ENCODE assay signal across 8 mouse cellular contexts in the genomic region with DNA sequence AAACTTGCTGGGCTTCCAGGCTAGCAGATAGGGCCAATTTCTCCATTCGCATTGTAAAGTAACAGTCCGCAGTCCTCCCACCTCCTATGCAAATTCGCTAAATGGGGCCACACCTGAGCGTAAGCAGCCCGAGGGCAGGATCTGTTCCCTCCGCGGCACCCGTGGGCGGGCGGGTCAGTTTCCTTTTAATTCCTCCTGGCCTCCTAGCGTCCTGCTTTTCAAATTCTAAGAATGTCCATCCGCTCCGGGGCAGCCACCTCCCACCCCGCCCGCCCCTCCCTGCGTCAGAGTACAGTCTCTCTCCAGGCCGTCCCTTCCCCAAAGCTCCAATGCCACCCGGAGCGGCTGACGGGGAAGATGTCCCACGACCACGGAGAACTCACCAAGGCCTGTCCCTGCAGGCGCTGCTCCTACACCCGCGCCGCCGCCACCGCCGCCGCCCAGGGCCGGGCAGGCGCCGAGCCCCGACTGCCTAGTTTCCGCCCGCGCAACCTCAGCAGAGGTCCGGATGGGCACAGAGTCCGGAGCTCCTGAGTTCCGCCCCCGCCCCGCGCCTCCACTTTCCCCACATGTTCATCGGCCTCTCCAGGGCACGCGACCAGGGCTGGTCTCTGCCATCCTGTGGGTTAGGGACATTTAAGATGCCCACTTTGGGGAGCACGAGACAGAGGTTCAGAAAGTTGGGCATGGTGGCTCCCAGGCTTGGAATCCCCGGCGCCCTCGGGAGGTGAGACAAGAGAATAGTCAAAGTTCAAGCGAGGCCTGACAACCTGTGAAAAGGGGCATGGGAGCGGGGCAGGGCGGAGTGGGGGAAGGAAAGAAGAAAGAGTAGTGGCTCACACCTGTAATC. TPM values are rescaled to one million over a fixed set of nuclear protein-coding genes. Genes with fewer than 3 reads are reported as not detected.
DNase-seq lines count a peak whose midpoint lies in the region; ATAC-seq and TF ChIP-seq lines count a peak whose summit lies in the region.

No protein-coding gene starts in this region.

- no peak for TF ChIP-seq EP300 in liver, postnatal 0 days (IDR thresholded peaks at IDR 0.05; ENCODE audit: low read depth)

- H3K9me3 ChIP-seq in heart, embryonic 16.5 days (replicated peaks; ENCODE audit: control insufficient read depth, low read length), result no peaks in the 10 kb centered on the region
- no peaks in the 10 kb centered on the region for H3K9me3 ChIP-seq in liver, postnatal 0 days (ENCODE audit: low read length)
- no peaks in the 10 kb centered on the region for H3K9me3 ChIP-seq in neural tube, embryonic 13.5 days

- TF ChIP-seq CTCF in liver, postnatal 0 days (IDR thresholded peaks at IDR 0.05; ENCODE audit: low read depth), result peak; percentile 39
- no peak for TF ChIP-seq CTCF in testis, adult 2 months (IDR thresholded peaks at IDR 0.05; ENCODE audit: control insufficient read depth, insufficient read depth, insufficient replicate concordance, low read depth, low read length)

- H3K4me2 ChIP-seq in heart, embryonic 16.5 days (ENCODE audit: low read depth, low read length), result peak overlapping the region; percentile 94
- H3K4me2 ChIP-seq in liver, postnatal 0 days (ENCODE audit: low read depth, low read length), result peak overlapping the region; percentile 91
- H3K4me2 ChIP-seq in neural tube, embryonic 13.5 days, result peak overlapping the region; percentile 78

- H3K9ac ChIP-seq in heart, embryonic 16.5 days (ENCODE audit: low read length), result peak overlapping the region; percentile 91
- peak overlapping the region; percentile 76 for H3K9ac ChIP-seq in liver, postnatal 0 days (replicated peaks)
- peak overlapping the region; percentile 84 for H3K9ac ChIP-seq in neural tube, embryonic 13.5 days

- peaks cover 6% of the 10 kb centered on the region for H3K36me3 ChIP-seq in heart, embryonic 16.5 days (ENCODE audit: control insufficient read depth, insufficient read depth)
- H3K36me3 ChIP-seq in liver, postnatal 0 days (replicated peaks; ENCODE audit: insufficient read depth, low read length), result peaks cover 13% of the 10 kb centered on the region
- H3K36me3 ChIP-seq in neural tube, embryonic 13.5 days, result peaks cover 22% of the 10 kb centered on the region
- no peaks in the 10 kb centered on the region for H3K36me3 ChIP-seq in testis, adult 2 months (ENCODE audit: control insufficient read depth, insufficient read depth, low read length)

- TF ChIP-seq POLR2A in testis, adult 2 months (IDR thresholded peaks at IDR 0.05; ENCODE audit: control insufficient read depth, low read depth, low read length), result peak; percentile 78; the same call in 1 of the 2 replicates

- H3K4me1 ChIP-seq in heart, embryonic 16.5 days (ENCODE audit: control insufficient read depth, insufficient read depth, low read length), result peaks cover 25% of the 10 kb centered on the region
- peaks cover 43% of the 10 kb centered on the region for H3K4me1 ChIP-seq in liver, postnatal 0 days (ENCODE audit: insufficient read depth)
- H3K4me1 ChIP-seq in neural tube, embryonic 13.5 days (replicated peaks), result peaks cover 38% of the 10 kb centered on the region
- H3K4me1 ChIP-seq in testis, adult 2 months (ENCODE audit: control insufficient read depth, insufficient read depth, low read length), result peaks cover 21% of the 10 kb centered on the region

- DNase-seq in c-Kit-negative CD71-positive TER-119-positive erythroid progenitor cells, embryonic 14.5 days (ENCODE audit: low read depth, low spot score), result peak; percentile 74
- DNase-seq in fibroblast of lung, adult 2 months (ENCODE audit: low read depth), result peak; percentile 37
- DNase-seq in kidney, postnatal 36 days, result peak; percentile 74 to 87
- peak; percentile 90 for DNase-seq in liver, postnatal 0 days

- H3K4me3 ChIP-seq in heart, embryonic 16.5 days (ENCODE audit: low read length), result peak overlapping the region; percentile 76
- peak overlapping the region; percentile 85 for H3K4me3 ChIP-seq in liver, postnatal 0 days (ENCODE audit: low read depth, low read length)
- peak overlapping the region; percentile 67 for H3K4me3 ChIP-seq in neural tube, embryonic 13.5 days
- peak overlapping the region; percentile 94 for H3K4me3 ChIP-seq in testis, adult 2 months (ENCODE audit: control insufficient read depth, low read depth, low read length)

- peaks cover 16% of the 10 kb centered on the region for H3K27me3 ChIP-seq in heart, embryonic 16.5 days (ENCODE audit: control insufficient read depth, insufficient read depth, low read length)
- H3K27me3 ChIP-seq in liver, postnatal 0 days (ENCODE audit: insufficient read depth, low read length), result peaks cover 5% of the 10 kb centered on the region; the same call in 1 of the 2 replicates
- H3K27me3 ChIP-seq in neural tube, embryonic 13.5 days, result peaks cover 37% of the 10 kb centered on the region
- H3K27me3 ChIP-seq in testis, adult 2 months (ENCODE audit: control insufficient read depth, insufficient read depth, low read length), result no peaks in the 10 kb centered on the region

- H3K27ac ChIP-seq in heart, embryonic 16.5 days (ENCODE audit: low read length), result peak overlapping the region; percentile 95
- peak overlapping the region; percentile 93 for H3K27ac ChIP-seq in liver, postnatal 0 days (ENCODE audit: low read depth)
- peak overlapping the region; percentile 79 for H3K27ac ChIP-seq in neural tube, embryonic 13.5 days (replicated peaks)
- peak overlapping the region; percentile 83 for H3K27ac ChIP-seq in testis, adult 2 months (ENCODE audit: control insufficient read depth, insufficient read depth, low read depth, low read length)

- WGBS in heart, embryonic 16.5 days, result under 1% methylated on average over 51 of the region's 53 CpGs
- under 1% methylated on average over 53 of the region's 53 CpGs for WGBS in liver, postnatal 0 days (ENCODE audit: insufficient replicate concordance)
- WGBS in neural tube, embryonic 13.5 days, result under 1% methylated on average over 52 of the region's 53 CpGs

- ATAC-seq in CD4-positive, CD25-positive, alpha-beta regulatory T cell, adult 4 months, result peak; percentile 80
- ATAC-seq in heart, embryonic 16.5 days (replicated peaks; ENCODE audit: extremely low read depth, insufficient read depth, low FRiP score), result peak; percentile 83
- peak; percentile 91 for ATAC-seq in liver, postnatal 0 days
- peak; percentile 82 for ATAC-seq in neural tube, embryonic 13.5 days (ENCODE audit: low read depth)

RNA-seq across cellular contexts. Expression of a gene that starts 3.9 kb away (rescaled TPM):
- 1 to 10 TPM; 1.7 to 1.9 TPM for polyA plus RNA-seq in CD4-positive, CD25-positive, alpha-beta regulatory T cell, adult 4 months (2017; shearing (Covaris generic))
- polyA plus RNA-seq in heart, embryonic 16.5 days (2015; fragmentation: Nextera tagmentation; extraction: Ambion mirVana), result 0.24 and 0.66 TPM in 2 replicates
- 0.89 and 1.2 TPM in 2 replicates for polyA plus RNA-seq in liver, postnatal 0 days (2015; fragmentation: Nextera tagmentation; extraction: Ambion mirVana)
- 0.40 TPM in 1 of 2 replicates, not detected in the other for polyA plus RNA-seq in neural tube, embryonic 13.5 days (2015; fragmentation: Nextera tagmentation; extraction: Ambion mirVana)
- polyA plus RNA-seq in testis, adult 2 months (2012; rRNA removed), result 7.0 and 10.5 TPM in 2 replicates

RNA-seq across cellular contexts. Expression of a gene that starts 4.2 kb away (rescaled TPM):
- polyA plus RNA-seq in CD4-positive, CD25-positive, alpha-beta regulatory T cell, adult 4 months (2017; shearing (Covaris generic)), result 100 to 1,000 TPM in 1 of 2 experiments, 10 to 100 TPM in 1; 91.0 to 100 TPM
- polyA plus RNA-seq in heart, embryonic 16.5 days (2015; fragmentation: Nextera tagmentation; extraction: Ambion mirVana), result 125 and 127 TPM in 2 replicates
- polyA plus RNA-seq in liver, postnatal 0 days (2015; fragmentation: Nextera tagmentation; extraction: Ambion mirVana), result 61.7 and 66.9 TPM in 2 replicates
- polyA plus RNA-seq in neural tube, embryonic 13.5 days (2015; fragmentation: Nextera tagmentation; extraction: Ambion mirVana), result 153 and 159 TPM in 2 replicates
- polyA plus RNA-seq in testis, adult 2 months (2012; rRNA removed), result 64.1 and 68.2 TPM in 2 replicates

RNA-seq across cellular contexts. Expression of a gene that starts 10.3 kb away (rescaled TPM):
- polyA plus RNA-seq in CD4-positive, CD25-positive, alpha-beta regulatory T cell, adult 4 months (2017; shearing (Covaris generic)), result 1 to 10 TPM; 1.9 to 2.8 TPM
- polyA plus RNA-seq in heart, embryonic 16.5 days (2015; fragmentation: Nextera tagmentation; extraction: Ambion mirVana), result 18.2 and 21.1 TPM in 2 replicates
- 8.1 and 8.3 TPM in 2 replicates for polyA plus RNA-seq in liver, postnatal 0 days (2015; fragmentation: Nextera tagmentation; extraction: Ambion mirVana)
- 32.7 and 36.5 TPM in 2 replicates for polyA plus RNA-seq in neural tube, embryonic 13.5 days (2015; fragmentation: Nextera tagmentation; extraction: Ambion mirVana)
- 37.3 and 48.4 TPM in 2 replicates for polyA plus RNA-seq in testis, adult 2 months (2012; rRNA removed)

RNA-seq across cellular contexts. Expression of a gene that starts 31.1 kb away (rescaled TPM):
- 1 to 10 TPM; 9.0 to 9.4 TPM for polyA plus RNA-seq in CD4-positive, CD25-positive, alpha-beta regulatory T cell, adult 4 months (2017; shearing (Covaris generic))
- 31.9 and 35.1 TPM in 2 replicates for polyA plus RNA-seq in heart, embryonic 16.5 days (2015; fragmentation: Nextera tagmentation; extraction: Ambion mirVana)
- polyA plus RNA-seq in liver, postnatal 0 days (2015; fragmentation: Nextera tagmentation; extraction: Ambion mirVana), result 7.6 and 8.1 TPM in 2 replicates
- 52.9 and 61.6 TPM in 2 replicates for polyA plus RNA-seq in neural tube, embryonic 13.5 days (2015; fragmentation: Nextera tagmentation; extraction: Ambion mirVana)
- polyA plus RNA-seq in testis, adult 2 months (2012; rRNA removed), result 93.7 and 99.3 TPM in 2 replicates

RNA-seq across cellular contexts. Expression of a gene that starts 55.5 kb away (rescaled TPM):
- not detected for polyA plus RNA-seq in CD4-positive, CD25-positive, alpha-beta regulatory T cell, adult 4 months (2017; shearing (Covaris generic))
- polyA plus RNA-seq in heart, embryonic 16.5 days (2015; fragmentation: Nextera tagmentation; extraction: Ambion mirVana), result 0.14 TPM in 1 of 2 replicates, not detected in the other
- polyA plus RNA-seq in liver, postnatal 0 days (2015; fragmentation: Nextera tagmentation; extraction: Ambion mirVana), result not detected in 2 replicates
- 0.14 TPM in 1 of 2 replicates, not detected in the other for polyA plus RNA-seq in neural tube, embryonic 13.5 days (2015; fragmentation: Nextera tagmentation; extraction: Ambion mirVana)
- polyA plus RNA-seq in testis, adult 2 months (2012; rRNA removed), result 5.6 and 6.9 TPM in 2 replicates

Comparison
In these comparisons a context has a peak if more than half of its experiments do, and no peak if none do; other contexts are left out.
1. Peak in every context shown above with its lines: DNase-seq, ATAC-seq, H3K4me3 ChIP-seq and H3K27ac ChIP-seq.
2. DNase-seq: peak in every context shown above with its lines; median percentile 90 in liver, postnatal 0 days; 80 in kidney, postnatal 36 days; 74 in c-Kit-negative CD71-positive TER-119-positive erythroid progenitor cells, embryonic 14.5 days; 37 in fibroblast of lung, adult 2 months.